Mouse (Mus musculus): ENCODE measurements around the gene Rapgef2. TPM values are rescaled to one million over a fixed set of nuclear protein-coding genes. Genes with fewer than 3 reads are reported as not detected.

Rapgef2 gene
- polyA plus RNA-seq, 1 experiment from 2014 or later: 2.4 TPM

GRCm38 (mm10) chr3:79203178-79203577 lies 83.1 kb downstream of the Rapgef2 start:
- Histone ChIP-seq H3K36me3 (ENCODE audit: control insufficient read depth, insufficient read depth, low read length) (no peaks in the 10 kb centered on the region), H3K9me3 (ENCODE audit: control insufficient read depth, low read length) (no peaks in the 10 kb centered on the region), H3K4me1 (replicated peaks; ENCODE audit: control insufficient read depth, insufficient read depth) (no peaks in the 10 kb centered on the region), H3K4me2 (replicated peaks; ENCODE audit: low read depth) (peak overlapping the region; percentile 17; the same call in 1 of the 2 replicates), H3K4me3 (ENCODE audit: low read depth, low read length) (no peak overlapping the region), H3K27ac (replicated peaks) (peak overlapping the region; percentile 53), H3K9ac (ENCODE audit: low read length) (no peak overlapping the region), H3K27me3 (ENCODE audit: control insufficient read depth, insufficient read depth, low read length) (no peaks in the 10 kb centered on the region)
- peak; percentile 67; the same call in 1 of the 2 replicates for ATAC-seq (ENCODE audit: low FRiP score, low TSS enrichment)
- whole genome bisulfite sequencing: 17% methylated on average over 3 of the region's 3 CpGs
- DNase-seq (ENCODE audit: low spot score): peak; percentile 42
- no peak for TF ChIP-seq CTCF (IDR thresholded peaks at IDR 0.05; ENCODE audit: low read depth)
- TF ChIP-seq EP300 (optimal IDR thresholded peaks at IDR 0.05): no peak

DNA sequence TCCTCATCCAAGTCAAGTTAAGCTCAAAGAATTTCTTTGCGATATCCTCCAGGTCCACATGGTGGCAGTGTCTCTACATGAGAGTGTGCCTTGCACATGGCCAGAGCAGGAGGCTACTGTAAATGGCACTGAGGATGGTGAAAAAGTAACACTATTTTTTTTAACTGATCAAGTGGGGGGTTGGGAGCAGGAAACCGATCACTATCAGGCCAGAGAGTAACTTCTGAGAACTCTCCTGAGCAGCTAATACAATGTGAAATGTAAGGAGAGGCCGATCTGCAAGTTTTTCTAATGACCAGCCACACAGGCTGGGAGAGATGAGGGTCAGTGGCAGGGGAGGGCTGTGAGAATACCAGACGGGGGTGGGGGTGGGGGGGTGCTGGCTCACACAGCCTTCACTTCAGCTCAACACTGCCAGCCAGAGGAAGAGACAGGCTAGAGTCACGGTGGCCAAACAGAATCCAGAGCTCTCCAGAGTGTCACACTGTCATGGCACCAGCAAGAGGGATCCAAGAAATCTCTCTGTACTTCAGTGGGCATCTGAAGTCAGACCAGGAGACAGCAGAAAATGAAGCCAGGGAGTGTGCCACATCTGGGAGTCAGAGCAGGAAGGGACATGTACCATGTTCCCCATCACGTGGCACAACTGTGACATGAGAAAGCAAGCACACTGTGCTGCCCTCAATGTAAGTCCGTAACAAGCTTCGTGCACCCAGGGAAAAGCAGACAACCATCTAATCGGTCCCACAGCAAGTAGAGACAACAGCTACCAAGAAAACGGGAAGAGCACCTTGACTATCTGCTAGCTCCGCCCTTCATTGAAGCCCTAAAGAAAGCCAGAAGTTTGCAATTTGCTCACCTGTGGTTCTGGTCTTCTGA lies 83.8 kb downstream of the Rapgef2 start:
- Histone ChIP-seq H3K27ac (replicated peaks) (peak overlapping the region; percentile 53), H3K4me2 (replicated peaks; ENCODE audit: low read depth) (peak overlapping the region; percentile 17), H3K4me3 (ENCODE audit: low read depth, low read length) (no peak overlapping the region), H3K36me3 (ENCODE audit: control insufficient read depth, insufficient read depth, low read length) (no peaks in the 10 kb centered on the region), H3K9ac (ENCODE audit: low read length) (no peak overlapping the region), H3K4me1 (replicated peaks; ENCODE audit: control insufficient read depth, insufficient read depth) (no peaks in the 10 kb centered on the region), H3K9me3 (ENCODE audit: control insufficient read depth, low read length) (no peaks in the 10 kb centered on the region), H3K27me3 (ENCODE audit: control insufficient read depth, insufficient read depth, low read length) (no peaks in the 10 kb centered on the region)
- WGBS: 33% methylated on average over 11 of the region's 11 CpGs
- peak; percentile 75 for DNase-seq (ENCODE audit: low spot score)
- TF ChIP-seq EP300 (optimal IDR thresholded peaks at IDR 0.05) (no peak), CTCF (IDR thresholded peaks at IDR 0.05; ENCODE audit: low read depth) (peak; percentile 96)
- ATAC-seq (ENCODE audit: low FRiP score, low TSS enrichment): peak; percentile 70

DNA sequence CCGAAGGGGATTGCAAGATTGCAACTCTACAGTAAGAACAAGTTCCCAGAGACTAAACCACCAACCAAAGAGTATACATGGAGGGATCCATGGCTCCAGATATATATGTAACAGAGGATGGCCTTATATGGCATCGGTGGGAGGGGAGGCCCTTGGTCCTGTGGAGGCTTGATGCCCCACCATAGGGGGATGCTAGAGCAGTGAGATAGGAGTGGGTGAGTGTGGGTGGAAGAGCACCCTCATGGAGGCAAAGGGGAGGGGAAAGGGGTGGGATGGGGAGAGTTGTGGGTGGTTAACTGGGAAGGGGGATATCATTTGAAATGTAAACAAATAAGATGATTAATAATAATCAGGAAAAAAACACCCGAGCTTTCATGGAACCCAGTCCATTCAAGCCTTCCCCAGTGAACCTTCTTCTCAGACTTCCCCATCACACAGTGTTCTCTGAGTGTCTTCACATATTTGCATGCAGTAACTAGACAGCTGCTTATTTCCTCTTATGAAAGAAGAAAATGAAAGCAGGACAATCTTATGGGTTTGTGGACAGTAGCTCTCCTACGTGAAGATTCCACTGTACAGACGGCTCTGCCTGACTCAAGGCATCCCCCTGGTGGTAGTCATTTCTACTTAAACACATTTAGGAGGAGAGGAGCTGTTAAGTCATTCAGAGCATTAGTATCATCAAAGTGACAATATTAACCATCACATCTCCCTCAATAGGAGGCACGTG lies 89.4 kb downstream of the Rapgef2 start:
- no peaks in the 10 kb centered on the region for H3K9me3 ChIP-seq (ENCODE audit: control insufficient read depth, low read length)
- peak overlapping the region; percentile 3; the same call in 1 of the 2 replicates for H3K4me3 ChIP-seq (ENCODE audit: low read depth, low read length)
- WGBS: 43% methylated on average over 6 of the region's 6 CpGs
- H3K27me3 ChIP-seq (ENCODE audit: control insufficient read depth, insufficient read depth, low read length): no peaks in the 10 kb centered on the region
- ATAC-seq (ENCODE audit: low FRiP score, low TSS enrichment) (peak; percentile 60; the same call in 1 of the 2 replicates), DNase-seq (ENCODE audit: low spot score) (peak; percentile 27)
- no peak overlapping the region for H3K27ac ChIP-seq (replicated peaks)
- TF ChIP-seq CTCF (IDR thresholded peaks at IDR 0.05; ENCODE audit: low read depth) (peak; percentile 97), EP300 (optimal IDR thresholded peaks at IDR 0.05) (no peak)
- H3K4me1 ChIP-seq (replicated peaks; ENCODE audit: control insufficient read depth, insufficient read depth): 0 out of 2 replicates have a peak, but pooled peaks cover 5% of the 10 kb centered on the region
- H3K4me2 ChIP-seq (replicated peaks; ENCODE audit: low read depth): no peak overlapping the region; the same call in 1 of the 2 replicates
- no peaks in the 10 kb centered on the region for H3K36me3 ChIP-seq (ENCODE audit: control insufficient read depth, insufficient read depth, low read length)
- H3K9ac ChIP-seq (ENCODE audit: low read length): no peak overlapping the region

DNA sequence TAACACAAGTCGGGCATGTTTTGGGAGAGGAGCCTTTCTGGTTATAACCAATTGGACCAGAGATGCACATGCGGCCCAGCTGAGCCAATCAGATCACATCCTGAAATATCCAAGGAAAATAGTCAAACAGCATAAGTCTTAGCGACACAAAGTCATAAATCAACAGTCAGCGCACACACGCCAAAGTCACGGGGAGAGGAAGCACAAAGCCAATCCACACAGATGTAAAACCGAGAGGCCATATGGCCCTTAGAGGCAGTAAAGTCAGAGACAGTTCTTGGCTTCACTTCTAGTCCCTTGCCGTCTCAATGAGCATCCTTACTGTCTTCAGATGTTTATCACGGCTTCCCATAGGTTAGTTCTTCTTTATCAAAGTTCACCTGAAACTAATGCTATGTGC lies 91.0 kb downstream of the Rapgef2 start:
- Histone ChIP-seq H3K27me3 (ENCODE audit: control insufficient read depth, insufficient read depth, low read length) (no peaks in the 10 kb centered on the region), H3K9me3 (ENCODE audit: control insufficient read depth, low read length) (no peaks in the 10 kb centered on the region), H3K27ac (replicated peaks) (no peak overlapping the region), H3K4me3 (ENCODE audit: low read depth, low read length) (no peak overlapping the region), H3K36me3 (ENCODE audit: control insufficient read depth, insufficient read depth, low read length) (no peaks in the 10 kb centered on the region), H3K4me2 (replicated peaks; ENCODE audit: low read depth) (no peak overlapping the region), H3K4me1 (replicated peaks; ENCODE audit: control insufficient read depth, insufficient read depth) (0 out of 2 replicates have a peak, but pooled peaks cover 5% of the 10 kb centered on the region), H3K9ac (ENCODE audit: low read length) (no peak overlapping the region)
- TF ChIP-seq EP300 (optimal IDR thresholded peaks at IDR 0.05): no peak
- no peak for TF ChIP-seq CTCF (IDR thresholded peaks at IDR 0.05; ENCODE audit: low read depth)
- no peak for ATAC-seq (ENCODE audit: low FRiP score, low TSS enrichment)
- 85% methylated on average over 9 of the region's 9 CpGs for WGBS
- DNase-seq (ENCODE audit: low spot score): no peak

GRCm38 (mm10) chr3:79194111-79194793 lies 92.1 kb downstream of the Rapgef2 start:
- TF ChIP-seq CTCF (IDR thresholded peaks at IDR 0.05; ENCODE audit: low read depth) (no peak), EP300 (optimal IDR thresholded peaks at IDR 0.05) (no peak)
- DNase-seq (ENCODE audit: low spot score) (peak; percentile 43), ATAC-seq (ENCODE audit: low FRiP score, low TSS enrichment) (peak; percentile 66)
- Histone ChIP-seq H3K9ac (ENCODE audit: low read length) (no peak overlapping the region), H3K4me1 (replicated peaks; ENCODE audit: control insufficient read depth, insufficient read depth) (0 out of 2 replicates have a peak, but pooled peaks cover 5% of the 10 kb centered on the region), H3K27ac (replicated peaks) (peak overlapping the region; percentile 67), H3K36me3 (ENCODE audit: control insufficient read depth, insufficient read depth, low read length) (no peaks in the 10 kb centered on the region), H3K4me2 (replicated peaks; ENCODE audit: low read depth) (0 out of 2 replicates have a peak overlapping the region, but pooled peaks have one; percentile 3), H3K9me3 (ENCODE audit: control insufficient read depth, low read length) (no peaks in the 10 kb centered on the region), H3K4me3 (ENCODE audit: low read depth, low read length) (no peak overlapping the region), H3K27me3 (ENCODE audit: control insufficient read depth, insufficient read depth, low read length) (no peaks in the 10 kb centered on the region)
- WGBS: 56% methylated on average over 8 of the region's 8 CpGs

All from stomach, postnatal 0 days (tissue).